Mouse (Mus musculus): ENCODE measurements around the gene Tnf. TPM values are rescaled to one million over a fixed set of nuclear protein-coding genes. Genes with fewer than 3 reads are reported as not detected.
"Not testable (repeated sequence)": the region's sequence is repeated elsewhere in the genome, so short reads cannot be mapped to it uniquely, and the experiment has no call there.

Gene Tnf
- polyA plus RNA-seq, 1 experiment from 2014 or later, result 0.35 TPM

- under 1% methylated on average over 69 of the region's 69 CpGs for WGBS (ENCODE audit: insufficient replicate concordance)
- ATAC-seq (ENCODE audit: low read depth) (peak; percentile 83), DNase-seq (peak; percentile 93)
- Histone ChIP-seq H3K4me1 (replicated peaks) (peaks cover 60% of the 10 kb centered on the region), H3K36me3 (peaks cover 36% of the 10 kb centered on the region), H3K27me3 (no peaks in the 10 kb centered on the region), H3K27ac (peak within 1 kb of the TSS; percentile 95), H3K9ac (peak within 1 kb of the TSS; percentile 97), H3K4me2 (peak within 1 kb of the TSS; percentile 97), H3K9me3 (replicated peaks) (no peaks in the 10 kb centered on the region), H3K4me3 (replicated peaks) (peak within 1 kb of the TSS; percentile 92)
Measured at GRCm38 (mm10) chr17:35241305-35242014, 39.7 kb upstream of the Tnf start, which contains the start of gene Ddx39b. Gene Ddx39b, plus strand, starts transcription at chr17:35241746.

- Histone ChIP-seq H3K4me3 (replicated peaks) (peak overlapping the region; percentile 92), H3K27me3 (no peaks in the 10 kb centered on the region), H3K4me1 (replicated peaks) (peaks cover 52% of the 10 kb centered on the region), H3K4me2 (peak overlapping the region; percentile 97), H3K27ac (peak overlapping the region; percentile 95), H3K36me3 (peaks cover 28% of the 10 kb centered on the region), H3K9me3 (replicated peaks) (no peaks in the 10 kb centered on the region), H3K9ac (peak overlapping the region; percentile 97)
- ATAC-seq (ENCODE audit: low read depth), result no peak
- DNase-seq, result no peak
- WGBS (ENCODE audit: insufficient replicate concordance), result 34% methylated on average over 12 of the region's 12 CpGs
Measured at GRCm38 (mm10) chr17:35240384-35241304, 38.8 kb upstream of the Tnf start.

- Histone ChIP-seq H3K4me1 (replicated peaks) (peaks cover 49% of the 10 kb centered on the region), H3K9me3 (replicated peaks) (no peaks in the 10 kb centered on the region), H3K27me3 (no peaks in the 10 kb centered on the region), H3K27ac (peak overlapping the region; percentile 95), H3K4me2 (no peak overlapping the region), H3K36me3 (peaks cover 19% of the 10 kb centered on the region), H3K9ac (no peak overlapping the region), H3K4me3 (replicated peaks) (no peak overlapping the region)
- no peak for DNase-seq
- 56% methylated on average over 5 of the region's 5 CpGs for WGBS (ENCODE audit: insufficient replicate concordance)
- ATAC-seq (ENCODE audit: low read depth), result no peak
Measured at GRCm38 (mm10) chr17:35239700-35240099, 37.9 kb upstream of the Tnf start.

DNA sequence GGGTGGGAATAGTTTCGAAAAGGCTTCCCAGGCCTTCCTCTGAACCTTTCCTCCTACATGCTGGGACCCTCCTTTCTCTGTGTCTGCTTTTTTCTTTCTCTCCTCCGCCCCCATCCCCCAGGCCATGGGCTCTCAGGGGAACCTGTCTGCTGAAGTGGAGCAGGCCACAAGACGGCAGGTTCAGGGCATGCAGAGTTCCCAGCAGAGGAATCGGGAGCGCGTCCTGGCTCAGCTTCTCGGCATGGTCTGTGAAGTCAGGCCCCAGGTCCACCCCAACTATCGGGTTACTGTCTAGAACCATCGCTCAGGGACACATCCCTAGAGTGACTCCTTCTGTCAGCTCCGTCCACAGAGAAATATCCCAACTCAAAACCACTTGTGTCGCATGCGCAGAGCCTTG is 35.7 kb upstream of the Tnf start:
- no peaks in the 10 kb centered on the region for H3K27me3 ChIP-seq
- H3K4me3 ChIP-seq (replicated peaks), result no peak overlapping the region
- DNase-seq, result no peak
- H3K4me2 ChIP-seq, result no peak overlapping the region
- no peaks in the 10 kb centered on the region for H3K9me3 ChIP-seq (replicated peaks)
- ATAC-seq (ENCODE audit: low read depth), result no peak
- H3K4me1 ChIP-seq (replicated peaks), result peaks cover 51% of the 10 kb centered on the region
- H3K9ac ChIP-seq, result 0 out of 2 replicates have a peak overlapping the region, but pooled peaks have one; percentile 4
- WGBS (ENCODE audit: insufficient replicate concordance), result 89% methylated on average over 12 of the region's 12 CpGs
- peaks cover 6% of the 10 kb centered on the region; the same call in 1 of the 2 replicates for H3K36me3 ChIP-seq
- H3K27ac ChIP-seq, result no peak overlapping the region

DNA sequence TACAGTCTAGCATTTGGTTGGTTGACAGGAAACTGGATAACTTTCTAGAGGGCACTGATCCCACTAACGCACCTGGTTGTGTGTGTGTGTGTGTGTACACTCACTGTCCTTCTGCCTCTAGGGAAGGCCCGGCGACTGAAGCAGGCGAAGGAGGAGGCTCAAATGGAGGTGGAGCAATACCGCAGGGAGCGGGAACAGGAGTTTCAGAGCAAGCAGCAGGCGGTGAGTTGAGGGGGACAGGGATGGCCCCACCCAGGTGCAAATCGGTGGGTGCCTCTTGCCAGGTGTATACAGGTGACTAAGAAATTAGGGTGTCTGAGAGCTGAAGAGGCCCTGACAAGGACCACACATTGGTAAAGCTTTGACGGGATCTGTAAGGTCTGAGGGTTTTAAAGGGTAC is 35.2 kb upstream of the Tnf start:
- Histone ChIP-seq H3K27ac (no peak overlapping the region), H3K27me3 (no peaks in the 10 kb centered on the region), H3K4me2 (no peak overlapping the region), H3K36me3 (peaks cover 6% of the 10 kb centered on the region; the same call in 1 of the 2 replicates), H3K4me3 (replicated peaks) (no peak overlapping the region), H3K9me3 (replicated peaks) (no peaks in the 10 kb centered on the region), H3K4me1 (replicated peaks) (peaks cover 56% of the 10 kb centered on the region), H3K9ac (no peak overlapping the region)
- ATAC-seq (ENCODE audit: low read depth) (no peak), DNase-seq (no peak)
- WGBS (ENCODE audit: insufficient replicate concordance), result 78% methylated on average over 9 of the region's 9 CpGs

GRCm38 (mm10) chr17:35236390-35236746 is 34.6 kb upstream of the Tnf start:
- peak overlapping the region; percentile 96 for H3K4me2 ChIP-seq
- 2% methylated on average over 18 of the region's 18 CpGs for WGBS (ENCODE audit: insufficient replicate concordance)
- peaks cover 6% of the 10 kb centered on the region for H3K36me3 ChIP-seq
- H3K27ac ChIP-seq, result peak overlapping the region; percentile 94
- H3K27me3 ChIP-seq, result no peaks in the 10 kb centered on the region
- peak overlapping the region; percentile 91 for H3K9ac ChIP-seq
- no peaks in the 10 kb centered on the region for H3K9me3 ChIP-seq (replicated peaks)
- ATAC-seq (ENCODE audit: low read depth), result peak; percentile 71
- H3K4me1 ChIP-seq (replicated peaks), result peaks cover 62% of the 10 kb centered on the region
- peak overlapping the region; percentile 78 for H3K4me3 ChIP-seq (replicated peaks)
- peak; percentile 92 for DNase-seq

DNA sequence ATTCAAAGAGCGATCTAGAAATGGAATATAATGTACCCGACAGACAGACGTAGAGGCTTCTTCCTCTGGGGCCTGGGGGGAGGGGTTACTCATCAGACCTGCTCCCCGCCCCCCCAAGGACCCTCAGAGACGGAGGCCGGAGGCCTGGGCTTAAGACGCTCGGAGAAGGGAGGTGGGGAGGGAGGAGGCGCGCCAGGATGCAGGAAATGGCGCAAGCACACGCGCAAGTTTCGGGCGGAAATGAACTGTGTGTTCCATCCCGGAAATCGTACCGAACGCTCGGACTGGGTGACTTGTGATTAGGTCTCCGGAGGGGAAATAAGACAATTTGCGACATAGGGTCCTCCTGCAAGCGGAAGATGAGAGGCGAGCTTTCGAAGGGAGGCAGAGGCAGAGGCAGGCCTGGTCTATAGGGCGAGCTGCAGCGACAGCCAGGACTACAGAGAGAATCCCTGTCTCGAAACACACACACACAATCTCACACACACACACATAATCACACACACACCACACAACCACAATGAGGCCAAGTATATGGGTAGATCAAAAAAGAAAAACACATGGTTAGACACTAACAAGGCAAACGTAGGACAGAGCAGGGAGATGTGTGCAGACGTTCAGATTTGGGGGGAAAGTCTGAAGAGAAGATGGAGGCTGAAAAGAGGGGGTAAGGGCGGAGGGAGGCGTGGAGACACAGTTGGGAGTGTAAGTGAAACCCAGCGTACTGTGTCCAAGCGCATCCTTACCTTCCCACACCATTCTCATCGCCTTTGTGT is 34.0 kb upstream of the Tnf start, which contains the start of gene Nfkbil1:
Nfkbil1 (minus strand) TSS at position 179 of the 776 bp plus-strand sequence.
- Histone ChIP-seq H3K4me2 (peak within 1 kb of the TSS; percentile 96), H3K27me3 (no peaks in the 10 kb centered on the region), H3K36me3 (peaks cover 12% of the 10 kb centered on the region), H3K4me3 (replicated peaks) (peak within 1 kb of the TSS; percentile 78), H3K27ac (peak within 1 kb of the TSS; percentile 94), H3K9me3 (replicated peaks) (no peaks in the 10 kb centered on the region), H3K9ac (peak within 1 kb of the TSS; percentile 91), H3K4me1 (replicated peaks) (peaks cover 63% of the 10 kb centered on the region)
- under 1% methylated on average over 35 of the region's 35 CpGs for WGBS (ENCODE audit: insufficient replicate concordance)
- ATAC-seq (ENCODE audit: low read depth), result peak; percentile 79
- peak; percentile 79 for DNase-seq

DNA sequence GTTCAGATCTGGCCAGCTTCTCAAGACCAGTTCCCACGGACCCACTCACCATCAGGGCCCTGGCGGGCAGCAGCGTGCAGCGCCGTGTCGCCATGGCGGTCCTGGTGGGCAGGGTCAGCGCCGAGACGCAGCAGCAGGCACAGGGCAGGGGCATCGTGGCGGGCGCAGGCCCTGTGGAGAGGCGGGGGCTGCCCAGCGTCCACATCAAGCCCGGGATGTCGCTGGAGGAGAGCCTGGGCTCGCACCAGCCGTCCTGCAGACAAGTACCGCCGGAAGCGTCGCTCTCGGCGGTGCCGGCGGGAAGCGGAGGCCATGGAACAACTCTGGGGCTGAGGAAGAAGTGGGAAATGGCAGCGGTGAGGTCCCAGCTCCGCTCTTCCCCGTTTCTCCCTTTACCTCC is 33.1 kb upstream of the Tnf start:
- ATAC-seq (ENCODE audit: low read depth), result 0 out of 2 replicates have a peak, but pooled peaks have one; percentile 18
- peak overlapping the region; percentile 94 for H3K27ac ChIP-seq
- no peaks in the 10 kb centered on the region for H3K9me3 ChIP-seq (replicated peaks)
- H3K36me3 ChIP-seq, result peaks cover 19% of the 10 kb centered on the region
- peaks cover 54% of the 10 kb centered on the region for H3K4me1 ChIP-seq (replicated peaks)
- DNase-seq, result no peak
- 2% methylated on average over 31 of the region's 31 CpGs for WGBS (ENCODE audit: insufficient replicate concordance)
- H3K4me3 ChIP-seq (replicated peaks), result peak overlapping the region; percentile 78
- H3K27me3 ChIP-seq, result no peaks in the 10 kb centered on the region
- H3K4me2 ChIP-seq, result peak overlapping the region; percentile 96
- peak overlapping the region; percentile 91 for H3K9ac ChIP-seq

DNA sequence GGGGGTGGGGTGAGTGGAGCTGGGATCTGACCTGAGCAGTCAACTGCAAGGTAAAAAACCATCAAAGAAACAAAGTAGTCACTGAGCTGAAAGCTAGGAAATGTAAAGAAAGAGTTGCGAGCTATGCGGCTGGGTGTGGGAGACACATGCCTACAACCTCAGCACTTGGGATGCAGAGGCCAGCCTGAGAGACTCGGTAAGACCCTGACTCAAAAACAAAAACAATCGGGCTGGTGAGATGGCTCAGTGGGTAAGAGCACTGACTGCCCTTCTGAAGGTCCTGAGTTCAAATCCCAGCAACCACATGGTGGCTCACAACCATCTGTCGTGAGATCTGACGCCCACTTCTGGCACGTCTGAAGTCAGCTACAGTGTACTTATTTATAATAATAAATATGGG is 32.3 kb upstream of the Tnf start:
- Histone ChIP-seq H3K27ac (peak overlapping the region; percentile 94), H3K4me3 (replicated peaks) (peak overlapping the region; percentile 78), H3K9ac (peak overlapping the region; percentile 91), H3K4me2 (peak overlapping the region; percentile 96), H3K4me1 (replicated peaks) (peaks cover 54% of the 10 kb centered on the region), H3K36me3 (peaks cover 27% of the 10 kb centered on the region)
- DNase-seq; H3K27me3 ChIP-seq; ATAC-seq (ENCODE audit: low read depth); H3K9me3 ChIP-seq (replicated peaks): not testable (repeated sequence)
- 63% methylated on average over 7 of the region's 7 CpGs for WGBS (ENCODE audit: insufficient replicate concordance)

- H3K4me3 ChIP-seq (replicated peaks), result peak within 1 kb of the TSS; percentile 78
- no peaks in the 10 kb centered on the region for H3K9me3 ChIP-seq (replicated peaks)
- peak within 1 kb of the TSS; percentile 94 for H3K27ac ChIP-seq
- DNase-seq, result no peak
- 72% methylated on average over 18 of the region's 18 CpGs for WGBS (ENCODE audit: insufficient replicate concordance)
- ATAC-seq (ENCODE audit: low read depth), result no peak
- H3K36me3 ChIP-seq, result peaks cover 34% of the 10 kb centered on the region
- peak within 1 kb of the TSS; percentile 91 for H3K9ac ChIP-seq
- H3K27me3 ChIP-seq, result no peaks in the 10 kb centered on the region
- H3K4me1 ChIP-seq (replicated peaks), result peaks cover 54% of the 10 kb centered on the region
- H3K4me2 ChIP-seq, result peak within 1 kb of the TSS; percentile 96
Measured at GRCm38 (mm10) chr17:35233114-35233980, 31.5 kb upstream of the Tnf start, which contains the start of gene Atp6v1g2. Gene Atp6v1g2, plus strand, starts transcription at chr17:35233660.
